Mouse (Mus musculus): Measurements from ENCODE around the gene Mrpl35. TPM values are rescaled to one million over a fixed set of nuclear protein-coding genes. Genes with fewer than 3 reads are reported as not detected.

Mrpl35 gene
- polyA plus RNA-seq, 1 experiment from 2014 or later: 61.9 TPM

DNA sequence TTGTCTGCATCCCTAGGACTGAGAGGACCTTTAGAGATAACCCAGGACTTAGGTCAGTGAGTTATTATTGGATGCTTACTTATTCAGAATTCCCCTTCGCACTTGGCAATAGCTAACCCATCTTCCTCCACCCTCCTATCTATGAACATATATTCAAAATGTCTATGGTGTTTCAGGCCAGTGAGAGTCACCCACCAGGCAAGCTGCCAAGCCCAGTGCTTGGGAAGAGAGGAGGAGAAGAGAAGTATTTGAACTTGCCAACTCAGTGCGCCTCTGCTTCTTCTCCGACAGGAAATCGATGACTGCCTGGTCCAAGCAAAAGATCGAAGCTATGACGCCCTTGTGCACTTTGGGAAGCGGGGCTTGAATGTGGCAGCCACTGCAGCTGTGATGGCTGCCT is 46.3 kb downstream of the Mrpl35 start:
- no peaks in the 10 kb centered on the region for H3K9me3 ChIP-seq (ENCODE audit: control insufficient read depth, low read length)
- H3K4me3 ChIP-seq (ENCODE audit: low read depth, low read length): no peak overlapping the region
- H3K27me3 ChIP-seq (replicated peaks; ENCODE audit: control insufficient read depth, insufficient read depth, low read length): no peaks in the 10 kb centered on the region
- no peak overlapping the region for H3K27ac ChIP-seq (replicated peaks; ENCODE audit: low read depth, low read length)
- no peak overlapping the region for H3K4me2 ChIP-seq (ENCODE audit: low read depth, low read length)
- H3K9ac ChIP-seq (ENCODE audit: low read depth, low read length): no peak overlapping the region
- WGBS: 91% methylated on average over 7 of the region's 7 CpGs
- no peaks in the 10 kb centered on the region for H3K36me3 ChIP-seq (ENCODE audit: control insufficient read depth, insufficient read depth, low read length)
- no peak for DNase-seq (ENCODE audit: low spot score)
- ATAC-seq (ENCODE audit: low read depth): no peak
- no peaks in the 10 kb centered on the region for H3K4me1 ChIP-seq (ENCODE audit: control insufficient read depth, insufficient read depth, low read length)

DNA sequence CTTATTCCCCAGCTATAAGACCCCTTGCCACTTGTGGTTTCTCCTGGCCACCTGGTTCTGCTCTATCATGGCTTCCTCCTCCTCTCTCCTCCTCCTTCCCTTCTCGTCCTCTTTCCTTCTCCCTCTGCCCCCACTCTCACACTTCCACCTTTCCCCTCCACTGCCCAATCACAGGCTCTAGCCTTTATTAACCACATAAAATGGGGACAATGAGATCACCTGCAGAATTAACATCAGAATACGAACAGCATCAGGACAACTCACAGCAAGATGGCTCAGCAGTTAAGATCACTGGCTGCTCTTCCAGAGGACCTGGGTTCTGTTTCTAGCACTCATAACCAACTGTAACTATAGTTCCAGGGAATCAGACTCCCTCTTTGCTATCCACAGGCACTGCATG is 46.9 kb downstream of the Mrpl35 start:
- Histone ChIP-seq H3K4me3 (ENCODE audit: low read depth, low read length) (no peak overlapping the region), H3K36me3 (ENCODE audit: control insufficient read depth, insufficient read depth, low read length) (no peaks in the 10 kb centered on the region), H3K27me3 (replicated peaks; ENCODE audit: control insufficient read depth, insufficient read depth, low read length) (no peaks in the 10 kb centered on the region), H3K4me1 (ENCODE audit: control insufficient read depth, insufficient read depth, low read length) (no peaks in the 10 kb centered on the region), H3K9ac (ENCODE audit: low read depth, low read length) (no peak overlapping the region), H3K4me2 (ENCODE audit: low read depth, low read length) (no peak overlapping the region), H3K9me3 (ENCODE audit: control insufficient read depth, low read length) (no peaks in the 10 kb centered on the region), H3K27ac (replicated peaks; ENCODE audit: low read depth, low read length) (no peak overlapping the region)
- ATAC-seq (ENCODE audit: low read depth): no peak
- no peak for DNase-seq (ENCODE audit: low spot score)
- 67% methylated on average over 2 of the region's 2 CpGs for WGBS

- Histone ChIP-seq H3K9me3 (ENCODE audit: control insufficient read depth, low read length) (no peaks in the 10 kb centered on the region), H3K4me1 (ENCODE audit: control insufficient read depth, insufficient read depth, low read length) (no peaks in the 10 kb centered on the region), H3K27me3 (replicated peaks; ENCODE audit: control insufficient read depth, insufficient read depth, low read length) (no peaks in the 10 kb centered on the region), H3K9ac (ENCODE audit: low read depth, low read length) (no peak overlapping the region), H3K36me3 (ENCODE audit: control insufficient read depth, insufficient read depth, low read length) (no peaks in the 10 kb centered on the region), H3K4me3 (ENCODE audit: low read depth, low read length) (no peak overlapping the region), H3K27ac (replicated peaks; ENCODE audit: low read depth, low read length) (no peak overlapping the region), H3K4me2 (ENCODE audit: low read depth, low read length) (no peak overlapping the region)
- no peak for DNase-seq (ENCODE audit: low spot score)
- 86% methylated on average over 5 of the region's 5 CpGs for WGBS
- ATAC-seq (ENCODE audit: low read depth): no peak
Measured at GRCm38 (mm10) chr6:71778016-71778415, 48.8 kb downstream of the Mrpl35 start.

DNA sequence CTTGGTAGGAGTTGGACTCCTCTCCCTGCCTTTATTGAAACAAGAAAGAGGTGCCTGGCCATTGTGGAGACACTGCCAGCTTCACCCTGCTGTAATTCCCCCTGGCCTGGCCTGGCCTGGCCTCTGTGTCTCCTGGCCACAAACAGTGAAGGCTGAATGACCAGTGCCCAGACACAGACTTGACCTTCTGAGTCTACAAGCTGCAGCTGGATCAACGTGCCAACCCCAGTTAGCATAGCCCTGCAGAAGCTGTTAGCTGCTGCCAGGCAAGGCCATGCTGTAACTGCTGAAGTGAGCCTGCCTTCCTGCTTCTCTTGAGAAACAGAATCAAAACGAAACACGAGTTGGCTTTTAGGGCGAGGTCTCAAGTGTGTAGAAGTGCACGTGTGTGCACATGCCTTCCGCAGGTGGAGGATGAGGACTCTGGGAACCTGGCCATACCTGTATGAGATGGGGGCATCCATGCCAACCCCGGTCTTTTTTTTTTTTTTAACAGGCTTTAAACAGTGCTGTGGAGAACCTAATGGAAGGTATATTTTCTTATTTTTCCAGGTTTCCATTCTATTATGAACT is 54.0 kb downstream of the Mrpl35 start:
- Histone ChIP-seq H3K27me3 (replicated peaks; ENCODE audit: control insufficient read depth, insufficient read depth, low read length) (no peaks in the 10 kb centered on the region), H3K4me3 (ENCODE audit: low read depth, low read length) (no peak overlapping the region), H3K27ac (replicated peaks; ENCODE audit: low read depth, low read length) (no peak overlapping the region), H3K4me2 (ENCODE audit: low read depth, low read length) (no peak overlapping the region), H3K9ac (ENCODE audit: low read depth, low read length) (no peak overlapping the region), H3K36me3 (ENCODE audit: control insufficient read depth, insufficient read depth, low read length) (no peaks in the 10 kb centered on the region), H3K4me1 (ENCODE audit: control insufficient read depth, insufficient read depth, low read length) (no peaks in the 10 kb centered on the region), H3K9me3 (ENCODE audit: control insufficient read depth, low read length) (no peaks in the 10 kb centered on the region)
- ATAC-seq (ENCODE audit: low read depth): no peak
- 75% methylated on average over 7 of the region's 7 CpGs for WGBS
- DNase-seq (ENCODE audit: low spot score): no peak

DNA sequence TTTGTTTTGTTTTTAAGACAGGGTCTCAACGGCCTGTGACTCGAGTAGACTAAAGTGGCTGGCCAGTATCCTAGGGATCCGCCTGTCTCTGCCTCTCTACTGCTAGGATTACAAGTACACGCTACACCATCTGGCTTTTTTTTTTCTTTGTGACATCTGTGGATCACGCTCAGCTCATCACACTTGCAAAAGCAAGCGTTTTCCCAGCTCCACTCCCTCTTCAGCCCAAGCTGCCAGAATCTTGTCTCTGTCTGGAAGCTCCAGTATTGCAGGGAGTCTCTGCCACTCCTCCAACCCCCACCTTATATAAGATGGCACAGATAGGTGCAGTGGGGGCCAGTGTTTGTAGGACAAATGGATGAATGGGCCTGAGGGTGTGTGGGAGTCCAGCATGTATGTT is 54.6 kb downstream of the Mrpl35 start:
- H3K36me3 ChIP-seq (ENCODE audit: control insufficient read depth, insufficient read depth, low read length): no peaks in the 10 kb centered on the region
- H3K4me3 ChIP-seq (ENCODE audit: low read depth, low read length): no peak overlapping the region
- ATAC-seq (ENCODE audit: low read depth) (no peak), DNase-seq (ENCODE audit: low spot score) (no peak)
- H3K9ac ChIP-seq (ENCODE audit: low read depth, low read length): no peak overlapping the region
- no peak overlapping the region for H3K4me2 ChIP-seq (ENCODE audit: low read depth, low read length)
- H3K27me3 ChIP-seq (replicated peaks; ENCODE audit: control insufficient read depth, insufficient read depth, low read length): no peaks in the 10 kb centered on the region
- 78% methylated on average over 6 of the region's 6 CpGs for WGBS
- no peaks in the 10 kb centered on the region for H3K9me3 ChIP-seq (ENCODE audit: control insufficient read depth, low read length)
- H3K27ac ChIP-seq (replicated peaks; ENCODE audit: low read depth, low read length): no peak overlapping the region
- H3K4me1 ChIP-seq (ENCODE audit: control insufficient read depth, insufficient read depth, low read length): no peaks in the 10 kb centered on the region

DNA sequence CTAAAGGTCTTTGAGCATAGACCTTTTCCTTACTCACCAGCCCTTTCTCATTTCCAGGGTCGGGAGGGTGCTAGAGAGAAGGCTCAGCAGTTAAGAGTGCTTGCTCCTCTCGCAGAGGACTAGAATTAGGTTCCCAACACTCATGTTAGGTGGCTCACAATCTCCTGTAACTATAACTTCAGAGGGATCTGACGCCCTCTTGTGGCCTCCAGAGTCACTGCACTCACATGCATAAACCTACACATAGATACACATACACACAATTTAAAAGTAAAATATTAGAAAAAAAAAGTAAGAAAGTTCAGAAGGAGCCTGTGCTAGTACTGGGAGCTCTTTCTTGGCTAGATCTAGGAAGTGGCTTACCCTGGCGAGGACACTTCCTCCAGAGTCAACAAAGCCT is 55.5 kb downstream of the Mrpl35 start:
- Histone ChIP-seq H3K9me3 (ENCODE audit: control insufficient read depth, low read length) (no peaks in the 10 kb centered on the region), H3K4me1 (ENCODE audit: control insufficient read depth, insufficient read depth, low read length) (no peaks in the 10 kb centered on the region), H3K4me3 (ENCODE audit: low read depth, low read length) (no peak overlapping the region), H3K27me3 (replicated peaks; ENCODE audit: control insufficient read depth, insufficient read depth, low read length) (no peaks in the 10 kb centered on the region), H3K4me2 (ENCODE audit: low read depth, low read length) (no peak overlapping the region), H3K9ac (ENCODE audit: low read depth, low read length) (no peak overlapping the region), H3K27ac (replicated peaks; ENCODE audit: low read depth, low read length) (no peak overlapping the region), H3K36me3 (ENCODE audit: control insufficient read depth, insufficient read depth, low read length) (no peaks in the 10 kb centered on the region)
- DNase-seq (ENCODE audit: low spot score) (no peak), ATAC-seq (ENCODE audit: low read depth) (no peak)
- WGBS: 87% methylated on average over 4 of the region's 4 CpGs

DNA sequence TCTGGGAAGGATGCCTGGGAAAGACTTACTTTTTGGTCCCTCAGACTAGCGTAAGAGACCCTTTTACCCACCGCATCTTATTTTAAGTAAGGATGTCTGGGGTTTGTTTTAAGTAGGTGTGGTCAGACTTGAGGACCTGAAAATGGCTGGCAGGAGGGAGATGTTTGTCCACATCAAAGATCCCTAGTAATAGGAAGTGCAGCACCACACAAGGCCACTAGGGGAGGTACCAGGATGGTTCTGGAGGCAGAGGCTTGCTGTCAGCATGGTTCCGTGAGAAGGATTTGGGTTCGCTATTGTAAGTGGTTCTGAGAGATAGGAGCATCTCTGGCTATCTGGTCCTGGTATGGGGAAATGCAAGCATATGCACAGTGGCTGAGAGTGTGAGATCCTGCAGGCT is 55.9 kb downstream of the Mrpl35 start:
- Histone ChIP-seq H3K4me1 (ENCODE audit: control insufficient read depth, insufficient read depth, low read length) (no peaks in the 10 kb centered on the region), H3K27ac (replicated peaks; ENCODE audit: low read depth, low read length) (no peak overlapping the region), H3K4me2 (ENCODE audit: low read depth, low read length) (no peak overlapping the region), H3K36me3 (ENCODE audit: control insufficient read depth, insufficient read depth, low read length) (no peaks in the 10 kb centered on the region), H3K27me3 (replicated peaks; ENCODE audit: control insufficient read depth, insufficient read depth, low read length) (no peaks in the 10 kb centered on the region), H3K9me3 (ENCODE audit: control insufficient read depth, low read length) (no peaks in the 10 kb centered on the region), H3K4me3 (ENCODE audit: low read depth, low read length) (no peak overlapping the region), H3K9ac (ENCODE audit: low read depth, low read length) (no peak overlapping the region)
- no peak for ATAC-seq (ENCODE audit: low read depth)
- DNase-seq (ENCODE audit: low spot score): no peak
- 94% methylated on average over 4 of the region's 4 CpGs for WGBS

DNA sequence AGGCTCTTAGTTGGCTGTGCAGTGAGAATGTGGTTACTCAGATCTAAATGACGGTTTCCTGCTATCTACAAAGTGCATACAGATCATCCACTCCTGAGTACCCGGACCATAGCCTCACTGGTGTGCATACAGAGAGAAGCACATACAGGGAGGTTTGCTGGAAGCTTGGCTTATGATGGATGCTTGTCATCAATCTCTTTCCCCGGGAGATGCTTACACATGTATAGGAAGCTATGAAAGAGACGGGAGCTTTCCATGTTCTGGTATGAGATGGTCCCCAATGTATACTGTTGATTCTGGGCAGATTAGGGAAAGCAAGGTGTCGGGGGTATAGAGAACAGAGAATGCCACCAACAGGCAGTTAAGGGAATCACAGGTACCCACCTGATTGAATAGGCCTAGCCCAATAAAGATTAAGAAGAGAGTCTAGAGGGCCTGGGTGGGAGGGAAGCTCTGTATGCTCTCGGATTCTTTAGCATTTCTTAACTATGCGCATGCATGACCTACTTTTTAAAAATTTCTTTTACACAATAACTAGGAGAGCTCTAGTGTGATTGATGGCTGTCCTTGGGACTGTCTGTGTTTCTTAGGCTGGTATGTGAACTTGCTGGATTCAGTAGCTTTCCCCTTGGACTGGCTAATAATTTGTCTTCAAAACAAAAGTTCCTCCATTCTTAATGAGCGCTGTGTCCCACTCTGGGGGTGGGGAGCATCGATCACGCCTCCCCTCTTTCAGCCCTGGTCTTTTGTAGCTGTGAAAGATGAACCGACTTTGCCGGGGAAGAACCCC is 56.7 kb downstream of the Mrpl35 start:
- no peak overlapping the region for H3K4me3 ChIP-seq (ENCODE audit: low read depth, low read length)
- no peaks in the 10 kb centered on the region for H3K9me3 ChIP-seq (ENCODE audit: control insufficient read depth, low read length)
- H3K9ac ChIP-seq (ENCODE audit: low read depth, low read length): no peak overlapping the region
- 78% methylated on average over 12 of the region's 12 CpGs for WGBS
- H3K4me1 ChIP-seq (ENCODE audit: control insufficient read depth, insufficient read depth, low read length): no peaks in the 10 kb centered on the region
- H3K36me3 ChIP-seq (ENCODE audit: control insufficient read depth, insufficient read depth, low read length): no peaks in the 10 kb centered on the region
- ATAC-seq (ENCODE audit: low read depth) (no peak), DNase-seq (ENCODE audit: low spot score) (no peak)
- no peak overlapping the region for H3K27ac ChIP-seq (replicated peaks; ENCODE audit: low read depth, low read length)
- no peak overlapping the region for H3K4me2 ChIP-seq (ENCODE audit: low read depth, low read length)
- no peaks in the 10 kb centered on the region for H3K27me3 ChIP-seq (replicated peaks; ENCODE audit: control insufficient read depth, insufficient read depth, low read length)

- Histone ChIP-seq H3K9me3 (ENCODE audit: control insufficient read depth, low read length) (no peaks in the 10 kb centered on the region), H3K4me3 (ENCODE audit: low read depth, low read length) (no peak overlapping the region), H3K36me3 (ENCODE audit: control insufficient read depth, insufficient read depth, low read length) (no peaks in the 10 kb centered on the region), H3K27me3 (replicated peaks; ENCODE audit: control insufficient read depth, insufficient read depth, low read length) (no peaks in the 10 kb centered on the region), H3K4me2 (ENCODE audit: low read depth, low read length) (no peak overlapping the region), H3K27ac (replicated peaks; ENCODE audit: low read depth, low read length) (no peak overlapping the region), H3K4me1 (ENCODE audit: control insufficient read depth, insufficient read depth, low read length) (no peaks in the 10 kb centered on the region), H3K9ac (ENCODE audit: low read depth, low read length) (no peak overlapping the region)
- ATAC-seq (ENCODE audit: low read depth): no peak
- DNase-seq (ENCODE audit: low spot score): no peak
- 77% methylated on average over 4 of the region's 4 CpGs for WGBS
Measured at GRCm38 (mm10) chr6:71767761-71768160, 59.0 kb downstream of the Mrpl35 start.
